In the genomic region with DNA sequence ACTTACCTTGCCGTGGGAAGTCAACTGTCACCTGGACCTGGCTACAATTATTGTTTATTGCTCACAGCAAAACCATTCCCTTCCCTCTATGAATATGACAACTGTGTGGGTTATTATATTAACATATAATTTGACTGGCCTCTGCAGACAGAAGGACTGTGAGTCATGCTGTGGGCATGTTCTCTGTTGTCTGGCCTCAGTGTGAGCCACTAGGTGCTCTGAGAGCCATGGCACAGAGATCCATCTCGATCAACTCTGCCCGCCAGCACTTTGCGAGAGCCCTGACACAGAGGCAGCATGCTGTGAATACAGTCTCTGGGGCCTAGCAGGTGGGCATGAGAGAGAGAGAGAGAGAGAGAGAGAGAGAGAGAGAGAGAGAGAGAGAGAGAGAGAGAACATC, we compare ENCODE assay signal across 31 mouse cellular contexts. TPM values are rescaled to one million over a fixed set of nuclear protein-coding genes. Genes with fewer than 3 reads are reported as not detected.
A peak's percentile ranks its signal among the peaks of the same experiment; 100 is the strongest.
DNase-seq lines count a peak whose midpoint lies in the region; ATAC-seq and TF ChIP-seq lines count a peak whose summit lies in the region.
"Had no signal": no experiment of that assay in that cellular context is flagged by ENCODE, and none has a peak within 500 bp of the region (broad histone marks: within the 10 kb centered on the region; RNA-seq: fewer than 3 reads in every experiment).

No protein-coding gene starts in this region.

- H3K4me2 ChIP-seq in lung, postnatal 0 days (replicated peaks; ENCODE audit: low read depth, low read length) = no peak overlapping the region
- no peak overlapping the region for H3K4me2 ChIP-seq in stomach, postnatal 0 days (replicated peaks; ENCODE audit: low read depth)
- H3K4me2 ChIP-seq: heart, embryonic 11.5 days; hindbrain, embryonic 13.5 days; intestine, embryonic 15.5 days had no signal

- no peaks in the 10 kb centered on the region for H3K36me3 ChIP-seq in lung, postnatal 0 days (ENCODE audit: insufficient read depth, low read length)
- no peaks in the 10 kb centered on the region for H3K36me3 ChIP-seq in stomach, postnatal 0 days (ENCODE audit: control insufficient read depth, insufficient read depth, low read length)
- H3K36me3 ChIP-seq: intestine, embryonic 15.5 days had no signal

- no peak for TF ChIP-seq EP300 in lung, postnatal 0 days (IDR thresholded peaks at IDR 0.05)
- no peak for TF ChIP-seq EP300 in stomach, postnatal 0 days (optimal IDR thresholded peaks at IDR 0.05)

- H3K4me1 ChIP-seq in lung, postnatal 0 days (ENCODE audit: insufficient read depth, low read depth, low read length) = peaks cover 7% of the 10 kb centered on the region; the same call in 1 of the 2 replicates
- 0 out of 2 replicates have a peak, but pooled peaks cover 2% of the 10 kb centered on the region for H3K4me1 ChIP-seq in stomach, postnatal 0 days (replicated peaks; ENCODE audit: control insufficient read depth, insufficient read depth)

- no peak for ATAC-seq in lung, postnatal 0 days
- ATAC-seq in stomach, postnatal 0 days (ENCODE audit: low FRiP score, low TSS enrichment) = no peak
- ATAC-seq: forebrain, embryonic 14.5 days; forebrain, postnatal 0 days; hindbrain, embryonic 16.5 days; intestine, embryonic 15.5 days; Patski had no signal

- peak; percentile 60 for DNase-seq in adrenal gland, adult 2 months
- no peak for DNase-seq in adrenal gland, adult 18-20 months (ENCODE audit: low spot score in 2 of 2)
- peak; percentile 71 for DNase-seq in 3T3-L1 (ENCODE audit: low read depth, low spot score)
- DNase-seq in Muller cell, postnatal 12 days (ENCODE audit: inconsistent ontology term) = peak; percentile 64
- peak; percentile 42 to 47 for DNase-seq in adrenal gland, postnatal 36 days
- no peak for DNase-seq in lung, postnatal 0 days (ENCODE audit: low spot score)
- no peak for DNase-seq in stomach, postnatal 0 days (ENCODE audit: low spot score)
- DNase-seq: cerebellum, adult 18-20 months; cerebellum, adult 9-10 months; cerebellum, postnatal 14 days; forebrain, postnatal 0 days; gastrocnemius, adult 2 months; gastrocnemius, postnatal 14 days; heart, adult 11 months; heart, postnatal 36 days; kidney, adult 11 months had no signal

- no peak for TF ChIP-seq CTCF in lung, postnatal 0 days (IDR thresholded peaks at IDR 0.05)
- TF ChIP-seq CTCF in stomach, postnatal 0 days (IDR thresholded peaks at IDR 0.05; ENCODE audit: low read depth) = no peak

- no peaks in the 10 kb centered on the region for H3K9me3 ChIP-seq in lung, postnatal 0 days (ENCODE audit: low read length)
- H3K9me3 ChIP-seq in stomach, postnatal 0 days (ENCODE audit: control insufficient read depth, low read length) = no peaks in the 10 kb centered on the region
- H3K9me3 ChIP-seq: hindbrain, embryonic 13.5 days had no signal

- H3K4me3 ChIP-seq in lung, postnatal 0 days (ENCODE audit: low read depth, low read length) = no peak overlapping the region
- H3K4me3 ChIP-seq in stomach, postnatal 0 days (ENCODE audit: low read depth, low read length) = no peak overlapping the region
- H3K4me3 ChIP-seq: gastrocnemius, adult 2 months; hindbrain, embryonic 10.5 days; hindbrain, embryonic 13.5 days; intestine, embryonic 15.5 days had no signal

- H3K27ac ChIP-seq in lung, postnatal 0 days (ENCODE audit: low read length) = no peak overlapping the region
- H3K27ac ChIP-seq in stomach, postnatal 0 days (replicated peaks) = no peak overlapping the region
- H3K27ac ChIP-seq: gastrocnemius, adult 2 months; hindbrain, embryonic 10.5 days; hindbrain, embryonic 13.5 days; intestine, embryonic 15.5 days had no signal

- WGBS in lung, postnatal 0 days = 85% methylated on average over 4 of the region's 4 CpGs
- 78% methylated on average over 4 of the region's 4 CpGs for WGBS in stomach, postnatal 0 days

- H3K9ac ChIP-seq in lung, postnatal 0 days (replicated peaks; ENCODE audit: low read depth) = no peak overlapping the region
- H3K9ac ChIP-seq in stomach, postnatal 0 days (ENCODE audit: low read length) = no peak overlapping the region
- H3K9ac ChIP-seq: forebrain, postnatal 0 days; hindbrain, embryonic 13.5 days; intestine, embryonic 15.5 days had no signal

- no peaks in the 10 kb centered on the region for H3K27me3 ChIP-seq in lung, postnatal 0 days (replicated peaks; ENCODE audit: insufficient read depth, low read length)
- H3K27me3 ChIP-seq in stomach, postnatal 0 days (ENCODE audit: control insufficient read depth, insufficient read depth, low read length) = no peaks in the 10 kb centered on the region
- H3K27me3 ChIP-seq: intestine, embryonic 15.5 days; Patski had no signal

RNA-seq across cellular contexts. Expression of gene Nlrx1, which starts 1.6 kb away (rescaled TPM):
- total RNA-seq in adrenal gland, adult 2 months (2021) = 10 to 100 TPM; 15.7 to 27.8 TPM
- polyA plus RNA-seq in adrenal gland, adult 2 months (2012; rRNA removed) = 25.3 and 27.7 TPM in 2 replicates
- total RNA-seq in adrenal gland, adult 18-20 months (2021) = 10 to 100 TPM; 14.0 to 17.1 TPM
- total RNA-seq in adrenal gland, postnatal 36 days (2021) = 10 to 100 TPM; 14.9 to 32.2 TPM
- 9.4 and 10.1 TPM in 2 replicates for polyA plus RNA-seq in lung, postnatal 0 days (2015; fragmentation: Nextera tagmentation; extraction: Ambion mirVana)
- 9.2 and 10.7 TPM in 2 replicates for polyA plus RNA-seq in stomach, postnatal 0 days (2015; fragmentation: Nextera tagmentation; extraction: Ambion mirVana)

RNA-seq across cellular contexts. Expression of gene Abcg4, which starts 18.4 kb away (rescaled TPM):
- 10 to 100 TPM; 27.1 to 41.4 TPM for total RNA-seq in adrenal gland, adult 2 months (2021)
- polyA plus RNA-seq in adrenal gland, adult 2 months (2012; rRNA removed) = 84.3 and 86.8 TPM in 2 replicates
- 10 to 100 TPM; 16.1 to 30.7 TPM for total RNA-seq in adrenal gland, adult 18-20 months (2021)
- total RNA-seq in adrenal gland, postnatal 36 days (2021) = 10 to 100 TPM; 28.2 to 32.6 TPM
- 0.47 and 0.63 TPM in 2 replicates for polyA plus RNA-seq in lung, postnatal 0 days (2015; fragmentation: Nextera tagmentation; extraction: Ambion mirVana)
- polyA plus RNA-seq in stomach, postnatal 0 days (2015; fragmentation: Nextera tagmentation; extraction: Ambion mirVana) = 1.4 TPM in 2 replicates

RNA-seq across cellular contexts. Expression of gene Pdzd3, which starts 18.7 kb away (rescaled TPM):
- not detected for total RNA-seq in adrenal gland, adult 2 months (2021)
- 0.06 TPM in 1 of 2 replicates, not detected in the other for polyA plus RNA-seq in adrenal gland, adult 2 months (2012; rRNA removed)
- not detected for total RNA-seq in adrenal gland, adult 18-20 months (2021)
- not detected for total RNA-seq in adrenal gland, postnatal 36 days (2021)
- 0.13 TPM in 1 of 2 replicates, not detected in the other for polyA plus RNA-seq in lung, postnatal 0 days (2015; fragmentation: Nextera tagmentation; extraction: Ambion mirVana)
- 0.08 and 0.13 TPM in 2 replicates for polyA plus RNA-seq in stomach, postnatal 0 days (2015; fragmentation: Nextera tagmentation; extraction: Ambion mirVana)
- polyA plus RNA-seq: embryonic facial prominence, embryonic 11.5 days; heart, embryonic 11.5 days; heart, embryonic 14.5 days; hindbrain, embryonic 10.5 days had no signal

RNA-seq across cellular contexts. Expression of gene Ccdc153, which starts 29.5 kb away (rescaled TPM):
- 1 to 10 TPM; 2.7 to 3.4 TPM for total RNA-seq in adrenal gland, adult 2 months (2021)
- polyA plus RNA-seq in adrenal gland, adult 2 months (2012; rRNA removed) = 0.26 and 0.63 TPM in 2 replicates
- total RNA-seq in adrenal gland, adult 18-20 months (2021) = 1 to 10 TPM; 2.8 to 5.3 TPM
- 1 to 10 TPM; 2.3 to 3.3 TPM for total RNA-seq in adrenal gland, postnatal 36 days (2021)
- polyA plus RNA-seq in lung, postnatal 0 days (2015; fragmentation: Nextera tagmentation; extraction: Ambion mirVana) = 59.6 and 60.0 TPM in 2 replicates
- not detected in 2 replicates for polyA plus RNA-seq in stomach, postnatal 0 days (2015; fragmentation: Nextera tagmentation; extraction: Ambion mirVana)
- total RNA-seq: ES-E14; gastrocnemius, adult 2 months; gastrocnemius, postnatal 14 days; gastrocnemius, postnatal 4 days; heart, adult 8-10 months; heart, postnatal 36 days had no signal
- polyA plus RNA-seq: embryonic facial prominence, embryonic 11.5 days; forebrain, embryonic 11.5 days; forebrain, embryonic 14.5 days; frontal cortex, adult 2 months; heart, embryonic 11.5 days; heart, embryonic 14.5 days; heart, postnatal 0 days; hindbrain, embryonic 10.5 days; hindbrain, embryonic 13.5 days; hindbrain, embryonic 16.5 days; intestine, embryonic 15.5 days; Patski had no signal

RNA-seq across cellular contexts. Expression of gene Hinfp, which starts 35.5 kb away (rescaled TPM):
- total RNA-seq in adrenal gland, adult 2 months (2021) = 10 to 100 TPM; 16.6 to 24.9 TPM
- 13.5 and 13.8 TPM in 2 replicates for polyA plus RNA-seq in adrenal gland, adult 2 months (2012; rRNA removed)
- total RNA-seq in adrenal gland, adult 18-20 months (2021) = 10 to 100 TPM; 18.3 to 22.6 TPM
- 10 to 100 TPM; 18.9 to 24.4 TPM for total RNA-seq in adrenal gland, postnatal 36 days (2021)
- polyA plus RNA-seq in lung, postnatal 0 days (2015; fragmentation: Nextera tagmentation; extraction: Ambion mirVana) = 10.0 and 11.3 TPM in 2 replicates
- 8.9 and 9.4 TPM in 2 replicates for polyA plus RNA-seq in stomach, postnatal 0 days (2015; fragmentation: Nextera tagmentation; extraction: Ambion mirVana)

Comparison
In these comparisons a context has a peak if more than half of its experiments do, and no peak if none do; other contexts are left out.
1. DNase-seq: peak in adrenal gland, adult 2 months (single experiment), 3T3-L1 (single experiment), Muller cell, postnatal 12 days (single experiment) and adrenal gland, postnatal 36 days (2 of 2); none in adrenal gland, adult 18-20 months (0 of 2), lung, postnatal 0 days (single experiment) and stomach, postnatal 0 days (single experiment).